Mouse (Mus musculus) intestine, embryonic 16.5 days (tissue): ENCODE data around the gene Mill2. TPM values are rescaled to one million over a fixed set of nuclear protein-coding genes. Genes with fewer than 3 reads are reported as not detected.
A peak's percentile ranks its signal among the peaks of the same experiment; 100 is the strongest.

Experiments
- ATAC-seq: fragments of 200-750 bp; cut with Nextera tagmentation; 2 replicates; pipeline ENCODE4 v1.8.0; 2017; ENCODE audit warnings: moderate TSS enrichment, moderate library complexity
- H3K27ac ChIP-seq: fragments of 300-500 bp; sonication (generic); 2 replicates; pipeline ENCODE4 v1.5.1; 2014; ENCODE audit warnings: mild to moderate bottlenecking, low read length
- H3K27me3 ChIP-seq: fragments of 300-500 bp; sonication (generic); replicated peaks from 2 replicates; pipeline ENCODE4 v1.6.1; 2014; ENCODE audit warnings: low read length, control low read depth, mixed read lengths; ENCODE audit not compliant: control insufficient read depth, insufficient read depth
- H3K36me3 ChIP-seq: fragments of 300-500 bp; sonication (generic); 2 replicates; pipeline ENCODE4 v1.6.1; 2014; ENCODE audit warnings: low read length, control low read depth; ENCODE audit not compliant: control insufficient read depth, insufficient read depth
- H3K4me1 ChIP-seq: fragments of 300-500 bp; sonication (generic); 2 replicates; pipeline ENCODE4 v1.6.1; 2014; ENCODE audit warnings: low read length, control low read depth, mixed read lengths; ENCODE audit not compliant: control insufficient read depth, insufficient read depth
- H3K4me2 ChIP-seq: fragments of 300-500 bp; sonication (generic); 2 replicates; pipeline ENCODE4 v1.6.1; 2014; ENCODE audit warnings: low read depth, low read length, control low read depth
- H3K4me3 ChIP-seq: fragments of 300-500 bp; sonication (generic); 2 replicates; pipeline ENCODE4 v1.5.1; 2014; ENCODE audit warnings: mild to moderate bottlenecking, low read length
- H3K9ac ChIP-seq: fragments of 300-500 bp; sonication (generic); 2 replicates; pipeline ENCODE4 v1.6.1; 2014; ENCODE audit warnings: low read depth, low read length
- H3K9me3 ChIP-seq: fragments of 300-500 bp; sonication (generic); 2 replicates; pipeline ENCODE4 v1.6.1; 2016; ENCODE audit warnings: low read length, control low read depth; ENCODE audit not compliant: control insufficient read depth
- WGBS: fragments of 180-500 bp; shearing (Covaris S2); extraction: QIAGEN DNeasy Blood & Tissue Kit; methylation state at CpG from one replicate; pipeline ENCODE4 v1.1.7; 2014; 5-methylcytosine and 5-hydroxymethylcytosine counted together
- polyA plus RNA-seq: library from polyadenylated mRNA; unstranded; fragments of >200 nt; fragmentation: Nextera tagmentation; extraction: Ambion mirVana; gene quantifications from 2 replicates; pipeline ENCODE4 v1.2.1, GENCODE M21; 2015

Gene Mill2
- polyA plus RNA-seq, 1 experiment from 2014 or later = 1.3 TPM

DNA sequence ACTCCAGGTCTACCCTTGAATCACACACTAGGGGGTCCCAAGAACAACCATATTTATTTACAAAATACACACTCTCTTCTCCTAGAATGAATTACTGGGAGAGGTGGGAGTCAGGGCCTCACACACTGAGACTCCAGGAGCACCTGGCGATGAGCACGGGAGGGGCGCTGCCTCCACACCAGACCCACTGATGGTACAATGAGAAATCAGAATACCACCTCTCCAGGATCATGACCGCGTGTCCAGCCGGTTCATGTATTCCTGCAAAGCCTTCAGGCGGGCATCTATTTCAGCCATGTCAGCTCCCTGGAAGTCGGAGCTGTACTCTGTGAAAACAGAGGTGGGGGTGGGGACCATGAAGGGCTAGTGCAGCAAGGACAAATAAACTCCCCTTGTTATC lies 51.1 kb downstream of the Mill2 start:
- Histone ChIP-seq H3K27me3 (no peaks in the 10 kb centered on the region), H3K4me2 (no peak overlapping the region), H3K9ac (no peak overlapping the region), H3K9me3 (no peaks in the 10 kb centered on the region), H3K4me3 (no peak overlapping the region), H3K27ac (no peak overlapping the region), H3K36me3 (0 out of 2 replicates have a peak, but pooled peaks cover 2% of the 10 kb centered on the region), H3K4me1 (peaks cover 22% of the 10 kb centered on the region)
- ATAC-seq = no peak
- 94% methylated on average over 8 of the region's 8 CpGs for WGBS

- Histone ChIP-seq H3K4me1 (peaks cover 22% of the 10 kb centered on the region), H3K36me3 (0 out of 2 replicates have a peak, but pooled peaks cover 2% of the 10 kb centered on the region), H3K27me3 (no peaks in the 10 kb centered on the region), H3K4me2 (peak overlapping the region; percentile 80), H3K27ac (no peak overlapping the region), H3K9ac (peak overlapping the region; percentile 58), H3K4me3 (peak overlapping the region; percentile 42), H3K9me3 (no peaks in the 10 kb centered on the region)
- peak; percentile 75 for ATAC-seq
- WGBS = 21% methylated on average over 33 of the region's 33 CpGs
Measured at GRCm38 (mm10) chr7:18891872-18892599, 52.3 kb downstream of the Mill2 start.

GRCm38 (mm10) chr7:18893009-18893408 lies 53.2 kb downstream of the Mill2 start:
- Histone ChIP-seq H3K9ac (peak overlapping the region; percentile 58; the same call in 1 of the 2 replicates), H3K4me3 (0 out of 2 replicates have a peak overlapping the region, but pooled peaks have one; percentile 4), H3K4me2 (no peak overlapping the region), H3K27me3 (no peaks in the 10 kb centered on the region), H3K4me1 (peaks cover 22% of the 10 kb centered on the region), H3K36me3 (0 out of 2 replicates have a peak, but pooled peaks cover 2% of the 10 kb centered on the region), H3K9me3 (no peaks in the 10 kb centered on the region), H3K27ac (no peak overlapping the region)
- peak; percentile 21 for ATAC-seq
- 28% methylated on average over 27 of the region's 27 CpGs for WGBS

GRCm38 (mm10) chr7:18893651-18894430 lies 54.1 kb downstream of the Mill2 start:
- peaks cover 22% of the 10 kb centered on the region for H3K4me1 ChIP-seq
- H3K9me3 ChIP-seq = no peaks in the 10 kb centered on the region
- no peak overlapping the region for H3K27ac ChIP-seq
- no peaks in the 10 kb centered on the region for H3K27me3 ChIP-seq
- 0 out of 2 replicates have a peak, but pooled peaks cover 2% of the 10 kb centered on the region for H3K36me3 ChIP-seq
- peak; percentile 55 for ATAC-seq
- peak overlapping the region; percentile 95 for H3K4me2 ChIP-seq
- WGBS = 4% methylated on average over 40 of the region's 41 CpGs
- H3K9ac ChIP-seq = peak overlapping the region; percentile 71
- peak overlapping the region; percentile 44 for H3K4me3 ChIP-seq

DNA sequence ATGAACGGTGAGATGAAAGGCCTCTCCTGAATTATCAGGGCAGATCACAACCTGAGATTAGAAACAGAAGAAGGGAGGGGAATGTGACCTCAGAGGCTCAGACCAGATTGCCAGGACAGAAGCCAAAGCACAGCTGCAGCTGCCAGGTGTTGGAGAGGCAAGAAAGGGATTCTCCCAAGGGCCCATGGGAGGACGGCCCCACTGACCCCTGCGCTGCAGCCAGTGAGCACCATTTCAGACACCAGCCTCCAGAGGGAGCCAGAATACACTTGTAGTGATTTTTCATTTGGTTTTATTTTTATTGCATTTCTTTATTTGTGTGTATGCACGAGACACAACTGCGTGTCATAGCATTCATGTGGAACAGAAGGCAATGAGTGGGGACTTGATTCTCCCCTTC lies 56.8 kb downstream of the Mill2 start:
- H3K27ac ChIP-seq = no peak overlapping the region

GRCm38 (mm10) chr7:18900513-18900912 lies 60.7 kb downstream of the Mill2 start:
- Histone ChIP-seq H3K9ac (no peak overlapping the region), H3K4me1 (0 out of 2 replicates have a peak, but pooled peaks cover 4% of the 10 kb centered on the region), H3K36me3 (no peaks in the 10 kb centered on the region; the same call in 1 of the 2 replicates), H3K4me3 (no peak overlapping the region), H3K4me2 (no peak overlapping the region), H3K27ac (no peak overlapping the region), H3K27me3 (no peaks in the 10 kb centered on the region), H3K9me3 (no peaks in the 10 kb centered on the region)
- no peak for ATAC-seq
- 78% methylated on average over 2 of the region's 2 CpGs for WGBS

More for the DNA sequence above, 56.8 kb downstream of the Mill2 start:
- H3K9ac ChIP-seq = no peak overlapping the region
- H3K4me1 ChIP-seq = peaks cover 22% of the 10 kb centered on the region
- H3K9me3 ChIP-seq = no peaks in the 10 kb centered on the region
- H3K4me3 ChIP-seq = no peak overlapping the region
- WGBS = 43% methylated on average over 5 of the region's 5 CpGs
- H3K27me3 ChIP-seq = no peaks in the 10 kb centered on the region
- H3K36me3 ChIP-seq = no peaks in the 10 kb centered on the region
- no peak for ATAC-seq
- no peak overlapping the region for H3K4me2 ChIP-seq

DNA sequence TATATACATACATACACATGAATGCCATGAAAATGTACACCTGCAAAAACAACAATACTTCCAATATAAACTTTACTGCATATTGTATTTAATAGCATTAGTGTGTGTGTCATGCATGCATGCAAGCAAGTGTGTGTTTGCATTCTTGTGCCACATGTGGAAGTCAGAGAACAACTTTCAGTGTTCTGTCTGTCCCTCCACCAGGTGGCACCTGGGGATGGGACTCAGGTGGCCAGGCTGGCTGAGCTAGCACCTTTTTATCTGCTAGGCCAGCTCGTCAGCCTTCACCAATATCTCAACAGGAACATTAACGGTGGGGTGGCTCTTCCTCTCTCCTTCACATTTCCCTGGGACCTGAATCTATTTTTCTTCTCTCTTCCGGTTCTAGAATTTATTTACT lies 62.7 kb downstream of the Mill2 start:
- H3K36me3 ChIP-seq = no peaks in the 10 kb centered on the region; the same call in 1 of the 2 replicates
- ATAC-seq = no peak
- no peak overlapping the region for H3K9ac ChIP-seq
- 0 out of 2 replicates have a peak, but pooled peaks cover 4% of the 10 kb centered on the region for H3K4me1 ChIP-seq
- no peak overlapping the region for H3K4me2 ChIP-seq
- no peak overlapping the region for H3K4me3 ChIP-seq
- H3K27me3 ChIP-seq = no peaks in the 10 kb centered on the region
- 66% methylated on average over 3 of the region's 3 CpGs for WGBS
- no peaks in the 10 kb centered on the region for H3K9me3 ChIP-seq
- H3K27ac ChIP-seq = no peak overlapping the region

GRCm38 (mm10) chr7:18904971-18905370 lies 65.2 kb downstream of the Mill2 start:
- peaks cover 15% of the 10 kb centered on the region for H3K4me1 ChIP-seq
- no peak overlapping the region for H3K4me2 ChIP-seq
- 72% methylated on average over 3 of the region's 3 CpGs for WGBS
- H3K27me3 ChIP-seq = no peaks in the 10 kb centered on the region
- no peak overlapping the region for H3K9ac ChIP-seq
- no peak overlapping the region for H3K4me3 ChIP-seq
- H3K36me3 ChIP-seq = no peaks in the 10 kb centered on the region; the same call in 1 of the 2 replicates
- no peaks in the 10 kb centered on the region for H3K9me3 ChIP-seq
- H3K27ac ChIP-seq = no peak overlapping the region
- ATAC-seq = no peak

DNA sequence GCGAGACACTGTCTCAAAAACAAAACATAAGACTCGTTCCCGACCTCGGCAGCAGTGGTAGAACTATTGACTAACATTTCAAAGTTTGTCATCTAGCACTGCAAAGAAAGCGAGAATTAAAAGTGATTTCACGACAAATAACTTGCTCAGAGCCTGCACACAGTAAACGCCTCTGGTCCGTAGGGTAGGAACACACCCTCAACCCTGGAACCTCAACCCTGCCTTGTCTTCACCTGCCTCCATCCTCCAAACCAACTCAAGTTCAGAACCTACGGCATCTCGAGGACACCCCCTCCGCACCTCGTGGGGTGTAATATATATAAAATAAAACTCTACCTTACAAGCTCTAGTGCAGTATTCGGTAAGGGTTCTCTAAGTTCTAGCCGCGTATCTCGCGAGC lies 70.0 kb downstream of the Mill2 start:
- peak; percentile 45 for ATAC-seq
- Histone ChIP-seq H3K9ac (peak overlapping the region; percentile 79), H3K4me3 (peak overlapping the region; percentile 81), H3K4me1 (peaks cover 15% of the 10 kb centered on the region), H3K27ac (no peak overlapping the region), H3K36me3 (no peaks in the 10 kb centered on the region), H3K4me2 (peak overlapping the region; percentile 78), H3K9me3 (no peaks in the 10 kb centered on the region), H3K27me3 (no peaks in the 10 kb centered on the region)
- 4% methylated on average over 17 of the region's 17 CpGs for WGBS
